Mouse (Mus musculus) MEL (cell line): ENCODE measurements around the gene Gm12184. TPM values are rescaled to one million over a fixed set of nuclear protein-coding genes. Genes with fewer than 3 reads are reported as not detected.

Experiments used
- DNase-seq: peaks from one replicate; pipeline ENCODE4 v3.0.0; 2011; ENCODE audit warnings: low read depth, low spot score
- H3K27ac ChIP-seq: 2 replicates; pipeline ENCODE4 v1.5.1; 2012; ENCODE audit warnings: low read depth, mild to moderate bottlenecking, control low read depth, low read length, moderate library complexity; ENCODE audit not compliant: control insufficient read depth
- H3K27me3 ChIP-seq, 2 experiments: fragments of 150-350 bp in 1 of 2; sonication (generic) in 1 of 2; 2 replicates each; pipeline ENCODE4 v1.6.1; 2012; ENCODE audit warnings: low read length in 2 of 2, mild to moderate bottlenecking in 2 of 2, improper control_type of control experiment in 1 of 2, moderate library complexity in 1 of 2; ENCODE audit not compliant: insufficient read depth in 2 of 2, control insufficient read depth in 1 of 2
- H3K36me3 ChIP-seq, 2 experiments: 2 replicates each; pipeline ENCODE4 v1.6.1; 2012 to 2014; ENCODE audit warnings: low read length in 2 of 2, improper control_type of control experiment in 1 of 2, inconsistent platforms in 1 of 2, mild to moderate bottlenecking in 1 of 2; ENCODE audit not compliant: insufficient read depth in 2 of 2, control insufficient read depth in 1 of 2
- H3K4me1 ChIP-seq, 2 experiments: fragments of 150-350 bp in 1 of 2; sonication (generic) in 1 of 2; 2 replicates each; pipeline ENCODE4 v1.6.1; 2012; ENCODE audit warnings: low read length in 2 of 2, improper control_type of control experiment in 1 of 2, mild to moderate bottlenecking in 1 of 2; ENCODE audit not compliant: insufficient read depth in 2 of 2, control insufficient read depth in 1 of 2
- H3K4me3 ChIP-seq, 2 experiments: fragments of 150-350 bp in 1 of 2; sonication (generic) in 1 of 2; 2 replicates each; pipeline ENCODE4 v1.5.1; 2012; ENCODE audit warnings: low read depth in 2 of 2, low read length in 2 of 2, mild to moderate bottlenecking in 2 of 2, moderate library complexity in 2 of 2, control low read depth in 1 of 2, improper control_type of control experiment in 1 of 2; ENCODE audit not compliant: control insufficient read depth in 1 of 2, insufficient read depth in 1 of 2
- H3K79me2 ChIP-seq: 2 replicates; pipeline ENCODE4 v1.6.1; 2012; ENCODE audit warnings: mild to moderate bottlenecking, low read length, moderate library complexity; ENCODE audit not compliant: control insufficient read depth, poor library complexity, insufficient read depth
- H3K9ac ChIP-seq: 2 replicates; pipeline ENCODE4 v1.6.1; 2012; ENCODE audit warnings: low read depth, mild to moderate bottlenecking, control low read depth, low read length, moderate library complexity; ENCODE audit not compliant: control insufficient read depth, poor library complexity, severe bottlenecking
- H3K9me3 ChIP-seq: fragments of 150-350 bp; sonication (generic); replicated peaks from 2 replicates; pipeline ENCODE4 v1.6.1; 2012; ENCODE audit warnings: mild to moderate bottlenecking, low read length, improper control_type of control experiment, moderate library complexity; ENCODE audit not compliant: insufficient read depth
- BHLHE40 ChIP-seq: IDR thresholded peaks from 2 replicates; pipeline ENCODE4 v1.6.1; 2012; ENCODE audit warnings: low read depth, mild to moderate bottlenecking, inconsistent platforms, low read length, improper control_type of control experiment, borderline replicate concordance
- CHD2 ChIP-seq: IDR thresholded peaks from 2 replicates; pipeline ENCODE4 v1.6.1; 2011; ENCODE audit warnings: low read length, improper control_type of control experiment
- CTCF ChIP-seq, 3 experiments: IDR thresholded peaks in 2 of 3; conservative IDR thresholded peaks in 1 of 3; 2 replicates each; pipeline ENCODE4 v1.5.1; 2011 to 2012; ENCODE audit warnings: low read length in 3 of 3, low read depth in 2 of 3, mild to moderate bottlenecking in 2 of 3, improper control_type of control experiment in 1 of 3, inconsistent platforms in 1 of 3, mixed read lengths in 1 of 3, moderate library complexity in 1 of 3; ENCODE audit not compliant: control insufficient read depth in 1 of 3, insufficient read depth in 1 of 3, poor library complexity in 1 of 3, severe bottlenecking in 1 of 3
- ELF1 ChIP-seq: IDR thresholded peaks from 2 replicates; pipeline ENCODE4 v1.6.1; 2014; ENCODE audit warnings: low read depth, mild to moderate bottlenecking, inconsistent platforms, low read length, improper control_type of control experiment, moderate library complexity
- EP300 ChIP-seq, 2 experiments: IDR thresholded peaks; 2 replicates each; pipeline ENCODE4 v1.6.1; 2011; ENCODE audit warnings: improper control_type of control experiment in 2 of 2, low read length in 2 of 2, low read depth in 1 of 2, mild to moderate bottlenecking in 1 of 2
- ETS1 ChIP-seq: IDR thresholded peaks from 2 replicates; pipeline ENCODE4 v1.6.1; 2012; ENCODE audit warnings: low read depth, mild to moderate bottlenecking, inconsistent platforms, low read length, improper control_type of control experiment, moderate library complexity
- GABPA ChIP-seq: IDR thresholded peaks from 2 replicates; pipeline ENCODE4 v1.6.1; 2012; ENCODE audit warnings: low read depth, mild to moderate bottlenecking, inconsistent platforms, low read length, improper control_type of control experiment, moderate library complexity
- GATA1 ChIP-seq: IDR thresholded peaks from 2 replicates; pipeline ENCODE4 v1.6.1; 2011; ENCODE audit warnings: low read depth, low read length, improper control_type of control experiment
- HCFC1 ChIP-seq: IDR thresholded peaks from 2 replicates; pipeline ENCODE4 v1.6.1; 2012; ENCODE audit warnings: low read depth, mild to moderate bottlenecking, inconsistent platforms, low read length, improper control_type of control experiment, moderate library complexity
- KAT2A ChIP-seq: conservative IDR thresholded peaks from 2 replicates; pipeline ENCODE4 v1.6.1; 2012; ENCODE audit warnings: low read depth, low read length, improper control_type of control experiment, inconsistent platforms
- MAFK ChIP-seq: IDR thresholded peaks from 2 replicates; pipeline ENCODE4 v1.6.1; 2011; ENCODE audit warnings: low read depth, mild to moderate bottlenecking, low read length, improper control_type of control experiment, borderline replicate concordance
- MAX ChIP-seq: IDR thresholded peaks from 2 replicates; pipeline ENCODE4 v1.6.1; 2011; ENCODE audit warnings: low read length, improper control_type of control experiment
- MEF2A ChIP-seq: IDR thresholded peaks from 2 replicates; pipeline ENCODE4 v1.6.1; 2014; ENCODE audit warnings: low read depth, mild to moderate bottlenecking, inconsistent platforms, low read length, improper control_type of control experiment; ENCODE audit not compliant: poor library complexity, insufficient replicate concordance, severe bottlenecking; ENCODE audit errors: extremely low read depth
- MXI1 ChIP-seq: IDR thresholded peaks from 2 replicates; pipeline ENCODE4 v1.6.1; 2011; ENCODE audit warnings: mild to moderate bottlenecking, low read depth, low read length, improper control_type of control experiment
- MYC ChIP-seq: IDR thresholded peaks from 2 replicates; pipeline ENCODE4 v1.6.1; 2011; ENCODE audit warnings: low read depth, mild to moderate bottlenecking, low read length, improper control_type of control experiment, moderate library complexity
- NELFE ChIP-seq: IDR thresholded peaks from 2 replicates; pipeline ENCODE4 v1.6.1; 2011; ENCODE audit warnings: low read depth, low read length, improper control_type of control experiment
- NRF1 ChIP-seq: IDR thresholded peaks from 2 replicates; pipeline ENCODE4 v1.6.1; 2014; ENCODE audit warnings: low read depth, mild to moderate bottlenecking, inconsistent platforms, low read length, improper control_type of control experiment, moderate library complexity; ENCODE audit not compliant: poor library complexity, insufficient read depth, severe bottlenecking
- POLR2A ChIP-seq, 2 experiments: IDR thresholded peaks; 2 replicates each; pipeline ENCODE4 v1.6.1; 2011 to 2012; ENCODE audit warnings: low read length in 2 of 2, mild to moderate bottlenecking in 2 of 2, control low read depth in 1 of 2, improper control_type of control experiment in 1 of 2, low read depth in 1 of 2, moderate library complexity in 1 of 2; ENCODE audit not compliant: control insufficient read depth in 1 of 2, insufficient read depth in 1 of 2, poor library complexity in 1 of 2
- POLR2AphosphoS2 ChIP-seq: IDR thresholded peaks from 2 replicates; pipeline ENCODE4 v1.6.1; 2011; ENCODE audit warnings: low read length, improper control_type of control experiment
- RCOR1 ChIP-seq: IDR thresholded peaks from 2 replicates; pipeline ENCODE4 v1.6.1; 2012; ENCODE audit warnings: low read depth, mild to moderate bottlenecking, inconsistent platforms, low read length, improper control_type of control experiment
- SIN3A ChIP-seq: IDR thresholded peaks from 2 replicates; pipeline ENCODE4 v1.6.1; 2012; ENCODE audit warnings: low read length, improper control_type of control experiment, inconsistent platforms
- TAL1 ChIP-seq: IDR thresholded peaks from 2 replicates; pipeline ENCODE4 v1.6.1; 2012; ENCODE audit warnings: mild to moderate bottlenecking, inconsistent platforms, low read length, moderate library complexity, mixed read lengths
- TBP ChIP-seq: IDR thresholded peaks from 2 replicates; pipeline ENCODE4 v1.8.0; 2011; ENCODE audit warnings: low read depth, low read length, improper control_type of control experiment
- TCF12 ChIP-seq: IDR thresholded peaks from 2 replicates; pipeline ENCODE4 v1.6.1; 2014; ENCODE audit warnings: low read depth, mild to moderate bottlenecking, inconsistent platforms, low read length, improper control_type of control experiment, moderate library complexity
- UBTF ChIP-seq: IDR thresholded peaks from 2 replicates; pipeline ENCODE4 v1.6.1; 2012; ENCODE audit warnings: low read depth, mild to moderate bottlenecking, inconsistent platforms, low read length, improper control_type of control experiment, moderate library complexity, borderline replicate concordance; ENCODE audit not compliant: insufficient read depth
- USF1 ChIP-seq: IDR thresholded peaks from 2 replicates; pipeline ENCODE4 v1.6.1; 2014; ENCODE audit warnings: low read depth, mild to moderate bottlenecking, inconsistent platforms, low read length, improper control_type of control experiment, moderate library complexity
- USF2 ChIP-seq, 2 experiments: IDR thresholded peaks; 2 replicates each; pipeline ENCODE4 v1.6.1; 2011 to 2012; ENCODE audit warnings: improper control_type of control experiment in 2 of 2, low read length in 2 of 2, borderline replicate concordance in 1 of 2, inconsistent platforms in 1 of 2, low read depth in 1 of 2, mild to moderate bottlenecking in 1 of 2; ENCODE audit not compliant: insufficient read depth in 1 of 2
- ZMIZ1 ChIP-seq: IDR thresholded peaks from 2 replicates; pipeline ENCODE4 v1.6.1; 2012; ENCODE audit warnings: low read depth, mild to moderate bottlenecking, inconsistent platforms, low read length, improper control_type of control experiment, moderate library complexity
- polyA plus RNA-seq, 2 experiments: library from polyadenylated mRNA; stranded (reverse) in 1 of 2; unstranded in 1 of 2; fragments of >175 nt in 1 of 2; fragments of >200 nt in 1 of 2; gene quantifications; 2 replicates each; pipeline versions ENCODE4 v1.2.1 to v1.2.4; 2012; ENCODE audit warnings: low replicate concordance in 2 of 2, low read depth in 1 of 2; ENCODE audit not compliant: insufficient read length in 2 of 2, insufficient read depth in 1 of 2, missing spikeins in 1 of 2
- total RNA-seq: library from RNA; depleted of rRNA; stranded (reverse); fragments of 300-350 nt; gene quantifications from 2 replicates; pipeline ENCODE4 v1.2.3, GENCODE M21; 2012

Gene Gm12184
- total and polyA plus RNA-seq, 3 experiments: 10.9 to 15.3 TPM; not detected in 1

- Histone ChIP-seq H3K9me3 (no peaks in the 10 kb centered on the region), H3K9ac (peak overlapping the region; percentile 82), H3K79me2 (no peaks in the 10 kb centered on the region; the same call in 1 of the 2 replicates), H3K4me3 (peak overlapping the region; percentile 87 to 93), H3K27ac (peak overlapping the region; percentile 50), H3K27me3 (no peaks in the 10 kb centered on the region), H3K36me3 (peaks cover 0 to 14% of the 10 kb centered on the region in 2 experiments; a peak in 2 of 4 replicates), H3K4me1 (peaks cover 0 to 30% of the 10 kb centered on the region in 2 experiments; a peak in 2 of 4 replicates)
- DNase-seq: peak; percentile 96
- TF ChIP-seq TBP: peak; percentile 65
- peak; percentile 78 for TF ChIP-seq SIN3A
- TF ChIP-seq GABPA: no peak
- TF ChIP-seq MAX: peak; percentile 96
- no peak for TF ChIP-seq CTCF (IDR thresholded peaks at IDR 0.05 in 2 of 3, conservative IDR thresholded peaks at IDR 0.05 in 1 of 3; ENCODE audit: control insufficient read depth in 1 of 3, insufficient read depth in 1 of 3, low read depth in 2 of 3, low read length in 3 of 3, poor library complexity in 1 of 3, severe bottlenecking in 1 of 3)
- TF ChIP-seq EP300 (IDR thresholded peaks at IDR 0.05; ENCODE audit: low read depth in 1 of 2, low read length in 2 of 2): peak; percentile 66 to 82
- no peak for TF ChIP-seq MAFK
- peak; percentile 30; the same call in 1 of the 2 replicates for TF ChIP-seq ELF1
- peak; percentile 58 for TF ChIP-seq NELFE
- peak; percentile 74 for TF ChIP-seq ETS1
- peak; percentile 66; the same call in 1 of the 2 replicates for TF ChIP-seq BHLHE40
- TF ChIP-seq MXI1: peak; percentile 82
- TF ChIP-seq KAT2A: no peak
- peak; percentile 55 for TF ChIP-seq HCFC1
- TF ChIP-seq USF2 (IDR thresholded peaks at IDR 0.05; ENCODE audit: borderline replicate concordance in 1 of 2, insufficient read depth in 1 of 2, low read depth in 1 of 2, low read length in 2 of 2): peak in 1 of 2 experiments; percentile 55; a peak in 2 of 4 replicates
- peak; percentile 46; the same call in 1 of the 2 replicates for TF ChIP-seq ZMIZ1
- TF ChIP-seq RCOR1: peak; percentile 78
- peak; percentile 95 for TF ChIP-seq USF1
- peak; percentile 87 for TF ChIP-seq GATA1
- peak; percentile 64 for TF ChIP-seq TCF12
- TF ChIP-seq CHD2: no peak
- 0 out of 2 replicates have a peak, but pooled peaks have one; percentile 46 for TF ChIP-seq UBTF
- TF ChIP-seq MEF2A: no peak
- TF ChIP-seq MYC: peak; percentile 84
- peak in 1 of 2 experiments; percentile 59; a peak in 2 of 4 replicates for TF ChIP-seq POLR2A (IDR thresholded peaks at IDR 0.05; ENCODE audit: control insufficient read depth in 1 of 2, insufficient read depth in 1 of 2, low read depth in 1 of 2, low read length in 2 of 2, poor library complexity in 1 of 2)
- no peak for TF ChIP-seq NRF1
- TF ChIP-seq POLR2AphosphoS2: no peak
- TF ChIP-seq TAL1: peak; percentile 86
These were observed 11.8 kb upstream of the Gm12184 start for GRCm38 (mm10) chr11:48838181-48838797.
